Mouse (Mus musculus): ENCODE measurements around the gene Fxyd1.

DNA sequence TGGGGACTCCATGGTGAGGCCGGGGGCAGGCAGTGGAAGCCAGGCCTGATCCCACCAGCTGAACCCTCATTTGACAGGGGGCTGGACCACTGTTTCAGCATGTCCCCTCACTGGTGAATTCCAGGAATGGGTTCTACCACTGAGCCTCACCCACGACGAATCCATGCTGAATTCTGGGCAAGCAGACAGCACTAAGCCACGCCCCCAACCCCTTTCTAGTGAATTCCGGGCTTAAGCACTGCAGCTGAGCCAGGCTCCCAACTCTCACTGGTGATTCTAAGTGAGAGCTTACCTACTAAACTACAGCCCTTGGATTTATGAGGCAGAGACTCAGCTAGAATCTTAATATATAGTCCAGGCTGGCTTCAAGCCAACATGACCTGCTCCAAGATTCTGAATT lies 10.8 kb upstream of the Fxyd1 start:
- TF ChIP-seq ZNF384 (IDR thresholded peaks at IDR 0.05; ENCODE audit: low read depth, low read length): no peak
- no peak for TF ChIP-seq CHD2 (IDR thresholded peaks at IDR 0.05; ENCODE audit: low read depth, low read length)
